Mouse (Mus musculus) thymus, adult 2 months (tissue): ENCODE results near the gene Clpx. TPM values are rescaled to one million over a fixed set of nuclear protein-coding genes. Genes with fewer than 3 reads are reported as not detected.

Experiments used
- DNase-seq: peaks from one replicate; pipeline ENCODE4 v3.0.0; 2021
- H3K27ac ChIP-seq: fragments of 200-500 bp; 2 replicates; pipeline ENCODE4 v1.5.1; 2012; ENCODE audit warnings: low read length, control low read depth; ENCODE audit not compliant: control insufficient read depth, insufficient read depth
- H3K27me3 ChIP-seq: fragments of 200-500 bp; 2 replicates; pipeline ENCODE4 v1.6.1; 2012; ENCODE audit warnings: mild to moderate bottlenecking, low read length, moderate library complexity, mixed read lengths; ENCODE audit not compliant: control insufficient read depth, insufficient read depth
- H3K36me3 ChIP-seq: fragments of 200-500 bp; 2 replicates; pipeline ENCODE4 v1.6.1; 2012; ENCODE audit warnings: mild to moderate bottlenecking, low read length, moderate library complexity; ENCODE audit not compliant: control insufficient read depth, insufficient read depth
- H3K4me1 ChIP-seq: fragments of 200-500 bp; replicated peaks from 2 replicates; pipeline ENCODE4 v1.6.1; 2012; ENCODE audit warnings: low read length; ENCODE audit not compliant: control insufficient read depth, insufficient read depth
- H3K4me3 ChIP-seq: fragments of 200-500 bp; 2 replicates; pipeline ENCODE4 v1.5.1; 2012; ENCODE audit warnings: mild to moderate bottlenecking, low read length, control low read depth, moderate library complexity; ENCODE audit not compliant: control insufficient read depth, insufficient read depth
- CTCF ChIP-seq: fragments of 200-500 bp; IDR thresholded peaks from 2 replicates; pipeline ENCODE4 v1.5.1; 2012; ENCODE audit warnings: mild to moderate bottlenecking, control low read depth, low read length, moderate library complexity, borderline replicate concordance; ENCODE audit not compliant: control insufficient read depth, poor library complexity, insufficient read depth; ENCODE audit errors: extremely low read depth
- POLR2A ChIP-seq: fragments of 200-500 bp; IDR thresholded peaks from 2 replicates; pipeline ENCODE4 v1.6.1; 2012; ENCODE audit warnings: mild to moderate bottlenecking, low read length, control low read depth, moderate library complexity; ENCODE audit not compliant: control insufficient read depth, poor library complexity, insufficient read depth; ENCODE audit errors: extremely low read depth
- WGBS: fragments of 180-500 bp; shearing (Covaris S2); methylation state at CpG from one replicate; pipeline ENCODE4 v1.1.7; 2018; 5-methylcytosine and 5-hydroxymethylcytosine counted together
- polyA plus RNA-seq: library from polyadenylated mRNA; depleted of rRNA; stranded (reverse); fragments of >200 nt; gene quantifications from 2 replicates; pipeline ENCODE4 v1.2.3, GENCODE M21; 2012

Gene Clpx
- polyA plus RNA-seq, 1 experiment: 10.1 TPM

DNA sequence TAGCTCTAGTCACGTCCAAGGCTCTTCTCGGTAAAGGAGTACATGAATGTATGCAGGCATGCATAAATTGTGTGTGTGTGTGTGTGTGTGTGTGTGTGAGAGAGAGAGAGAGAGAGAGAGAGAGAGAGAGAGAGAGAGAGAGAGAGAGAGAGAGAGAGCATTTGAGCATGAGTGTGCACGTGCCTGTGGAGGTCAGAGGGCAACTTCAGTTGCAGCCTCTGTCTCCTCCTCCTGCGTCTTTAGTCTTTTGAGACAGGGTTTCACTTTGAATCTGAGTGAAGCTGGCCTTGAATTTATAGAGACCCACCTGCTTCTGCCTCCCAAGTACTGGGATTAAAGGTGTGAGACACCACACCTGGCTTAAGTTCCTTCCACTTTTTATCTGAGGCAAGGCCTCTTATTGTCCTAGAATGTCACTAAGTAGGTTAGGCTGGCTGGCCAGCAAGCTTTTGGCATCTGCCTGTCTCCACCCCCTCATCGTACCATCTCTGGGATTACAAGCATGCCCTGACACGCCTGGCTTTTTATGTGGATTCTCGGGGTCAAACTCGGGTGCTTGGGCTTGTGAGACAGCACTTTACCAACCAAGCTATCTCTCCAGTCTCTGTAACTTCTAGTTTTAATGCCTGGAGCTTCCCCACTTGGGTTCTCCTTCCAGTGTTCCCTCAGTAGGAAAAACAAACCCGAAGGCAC is 36.7 kb upstream of the Clpx start:
- H3K27ac ChIP-seq: no peak overlapping the region
- H3K4me1 ChIP-seq: no peaks in the 10 kb centered on the region
- H3K36me3 ChIP-seq: no peaks in the 10 kb centered on the region
- DNase-seq: no peak
- TF ChIP-seq POLR2A (no peak), CTCF (no peak)
- WGBS: 83% methylated on average over 9 of the region's 9 CpGs
- no peak overlapping the region for H3K4me3 ChIP-seq
- no peaks in the 10 kb centered on the region for H3K27me3 ChIP-seq

DNA sequence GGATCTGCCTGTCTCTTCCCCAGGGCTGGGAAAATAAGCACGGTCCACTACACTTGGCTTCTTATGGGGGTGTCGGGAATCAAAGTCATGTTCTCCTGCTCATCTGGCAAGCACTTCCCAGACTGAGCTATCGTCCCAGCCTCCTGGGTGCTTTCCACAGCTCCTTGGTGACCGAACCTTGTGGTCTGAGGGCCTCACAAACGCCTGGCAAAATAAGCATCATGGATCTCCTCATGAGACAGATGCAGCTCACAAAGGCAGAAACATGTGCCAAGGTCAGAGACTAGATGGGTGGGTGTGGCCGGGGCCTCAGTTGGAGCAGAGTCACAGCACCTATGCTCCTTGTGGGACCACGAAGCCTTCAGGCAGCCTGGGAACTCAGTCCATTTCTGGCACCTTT is 34.7 kb upstream of the Clpx start:
- no peak for TF ChIP-seq POLR2A
- no peaks in the 10 kb centered on the region for H3K36me3 ChIP-seq
- WGBS: 96% methylated on average over 7 of the region's 7 CpGs
- no peaks in the 10 kb centered on the region for H3K27me3 ChIP-seq
- DNase-seq: no peak
- H3K4me3 ChIP-seq: no peak overlapping the region
- no peak overlapping the region for H3K27ac ChIP-seq
- H3K4me1 ChIP-seq: no peaks in the 10 kb centered on the region

DNA sequence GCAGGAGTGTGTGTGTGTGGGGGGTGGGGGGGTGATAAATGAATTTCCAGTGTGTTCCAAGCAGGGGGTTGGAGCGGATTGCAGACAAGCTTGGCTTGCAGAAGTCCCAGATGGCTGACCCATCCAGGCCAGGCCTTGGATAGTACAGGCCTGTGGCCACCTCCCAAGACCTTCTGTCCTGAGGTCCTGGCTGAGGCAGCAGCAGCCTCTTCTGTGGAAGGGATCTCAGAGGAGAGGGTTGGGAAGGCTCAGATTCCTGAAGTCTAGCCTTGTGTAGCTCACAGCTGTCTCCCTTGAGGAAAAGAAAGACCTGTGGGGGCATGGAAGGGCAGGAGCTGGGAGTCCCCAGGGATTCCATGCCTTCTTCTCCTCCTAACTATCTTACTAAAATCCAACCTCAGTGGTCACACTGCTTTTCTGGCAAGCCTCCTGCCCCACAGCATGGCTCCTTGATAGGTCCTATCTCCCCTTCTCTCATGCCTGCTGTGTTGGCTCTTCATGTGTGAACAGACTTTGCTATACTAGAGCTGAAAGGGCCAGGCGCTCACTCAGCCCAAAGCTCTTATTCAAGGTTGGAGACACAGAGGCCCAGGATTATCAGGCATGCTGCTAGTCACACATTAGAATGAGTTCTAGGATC is 32.3 kb upstream of the Clpx start:
- TF ChIP-seq POLR2A (no peak), CTCF (no peak)
- DNase-seq: no peak
- H3K27me3 ChIP-seq: no peaks in the 10 kb centered on the region

DNA sequence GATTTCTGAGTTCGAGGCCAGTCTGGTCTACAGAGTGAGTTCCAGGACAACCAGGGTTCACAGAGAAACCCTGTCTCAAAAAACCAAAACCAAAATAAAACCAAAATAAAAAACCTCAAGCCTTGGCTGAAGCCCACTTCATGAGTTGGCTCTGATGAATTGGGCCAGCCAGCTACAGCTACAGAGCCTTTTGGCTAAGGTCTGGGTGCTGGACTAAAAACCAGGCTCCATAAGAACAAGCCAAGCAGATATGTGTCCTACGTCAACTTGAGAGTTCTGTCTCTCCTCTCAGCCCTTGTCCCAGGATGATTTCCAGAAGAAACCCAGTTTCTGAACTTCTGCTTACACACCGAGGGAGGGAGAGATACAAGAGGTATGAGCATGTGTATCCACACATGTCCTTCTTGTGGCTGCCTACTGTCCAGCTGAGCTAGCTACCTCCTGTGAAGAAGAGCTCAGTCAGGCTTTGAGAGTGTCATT is 31.4 kb upstream of the Clpx start:
- TF ChIP-seq POLR2A (no peak), CTCF (no peak)
- Histone ChIP-seq H3K4me1 (no peaks in the 10 kb centered on the region), H3K27me3 (no peaks in the 10 kb centered on the region), H3K36me3 (no peaks in the 10 kb centered on the region), H3K4me3 (no peak overlapping the region), H3K27ac (no peak overlapping the region)
- WGBS: 94% methylated on average over 3 of the region's 3 CpGs
- no peak for DNase-seq

More for the DNA sequence above, 32.3 kb upstream of the Clpx start:
- Histone ChIP-seq H3K4me3 (no peak overlapping the region), H3K4me1 (no peaks in the 10 kb centered on the region), H3K27ac (no peak overlapping the region), H3K36me3 (no peaks in the 10 kb centered on the region)
- 98% methylated on average over 2 of the region's 2 CpGs for WGBS

DNA sequence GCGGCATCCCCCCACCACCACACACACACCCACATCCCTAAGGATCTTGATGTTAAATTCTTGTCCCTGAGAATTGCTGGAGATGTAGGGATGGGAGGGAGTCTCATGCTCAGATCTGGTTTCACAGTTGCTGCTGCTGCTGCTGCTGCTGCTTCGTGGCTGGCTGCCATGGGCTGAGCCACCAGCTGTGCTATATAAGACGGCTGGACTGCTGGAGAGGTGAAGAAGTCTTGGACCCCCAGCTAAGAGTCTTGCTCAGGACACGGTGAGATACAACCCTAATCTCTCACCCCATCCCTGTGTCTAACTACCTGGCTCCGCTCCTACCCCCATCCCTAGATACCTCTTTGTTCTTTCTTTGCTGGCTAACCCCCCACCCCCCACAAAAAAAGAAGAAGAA is 29.1 kb upstream of the Clpx start, which contains the start of gene Cilp:
Gene Cilp (plus strand): TSS at position 222 of the 400 bp plus-strand sequence.
- TF ChIP-seq CTCF (no peak), POLR2A (no peak)
- no peak for DNase-seq
- no peaks in the 10 kb centered on the region for H3K36me3 ChIP-seq
- 84% methylated on average over 5 of the region's 5 CpGs for WGBS
- H3K27me3 ChIP-seq: no peaks in the 10 kb centered on the region
- no peaks in the 10 kb centered on the region for H3K4me1 ChIP-seq
- H3K4me3 ChIP-seq: no peak within 1 kb of the TSS
- H3K27ac ChIP-seq: no peak within 1 kb of the TSS

DNA sequence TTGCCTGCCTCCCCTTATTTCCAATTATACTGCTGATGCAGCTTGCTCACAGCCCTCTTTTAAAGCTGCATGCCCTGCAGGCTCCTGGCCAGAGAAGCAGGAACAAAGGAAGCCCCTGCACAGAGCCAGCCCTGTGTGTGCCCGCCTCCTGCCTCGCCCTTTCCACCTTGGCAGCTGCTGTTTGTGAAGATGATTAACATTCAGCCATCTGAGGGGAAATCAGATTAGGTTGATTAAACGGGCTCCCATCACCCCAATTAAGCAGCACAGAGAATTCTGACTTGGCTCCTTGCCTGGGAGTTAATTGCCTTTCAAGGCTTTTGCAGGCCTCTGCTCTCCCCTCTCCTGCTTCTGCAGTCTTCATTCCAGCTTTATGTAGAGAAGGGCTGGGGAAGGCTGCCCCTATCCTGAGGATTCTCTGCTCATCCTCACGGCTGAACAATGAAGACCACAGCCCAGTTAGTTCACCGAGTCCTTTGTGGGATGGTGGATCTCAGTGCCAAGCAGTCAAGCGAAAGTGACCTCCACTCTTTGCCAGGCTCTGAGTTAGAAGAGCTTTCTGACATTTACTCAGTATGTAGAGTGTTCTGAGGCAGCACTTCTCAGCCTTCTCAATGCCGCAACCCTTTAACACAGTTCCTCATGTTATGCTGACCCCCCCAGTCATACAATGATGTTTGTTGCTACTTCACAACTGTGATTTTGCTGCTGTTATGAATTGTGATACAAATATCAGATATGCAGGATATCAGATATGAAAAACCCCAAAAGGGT is 26.1 kb upstream of the Clpx start:
- H3K27me3 ChIP-seq: no peaks in the 10 kb centered on the region
- TF ChIP-seq CTCF: no peak
- no peak for TF ChIP-seq POLR2A

More for the DNA sequence above, 26.1 kb upstream of the Clpx start:
- no peaks in the 10 kb centered on the region for H3K36me3 ChIP-seq
- H3K4me3 ChIP-seq: no peak overlapping the region
- H3K27ac ChIP-seq: no peak overlapping the region
- no peaks in the 10 kb centered on the region for H3K4me1 ChIP-seq
- DNase-seq: no peak
- WGBS: 69% methylated on average over 7 of the region's 7 CpGs
